Mouse (Mus musculus) liver, embryonic 18 days (tissue): Measurements from ENCODE around the gene Vmn2r6. TPM values are rescaled to one million over a fixed set of nuclear protein-coding genes. Genes with fewer than 3 reads are reported as not detected.

Source experiments
- polyA plus RNA-seq: library from polyadenylated mRNA; depleted of rRNA; stranded (reverse); fragments of >200 nt; gene quantifications from 2 replicates; pipeline ENCODE4 v1.2.3, GENCODE M21; 2012; rRNA removed

Gene Vmn2r6
- not detected in 2 replicates for polyA plus RNA-seq

GRCm38 (mm10) chr3:64565730-64566129 is at the start of gene Vmn2r6:
Gene Vmn2r6, minus strand, starts transcription at chr3:64565830.

GRCm38 (mm10) chr3:64509742-64510141 is 55.9 kb downstream of the Vmn2r6 start, which contains the start of gene Vmn2r5:
Gene Vmn2r5, minus strand, starts transcription at chr3:64509842.

Other genes starting within 250 kb of the Vmn2r6 start
- gene Vmn2r4, start 150.5 kb downstream of the Vmn2r6 start, polyA plus RNA-seq = not detected in 2 replicates
- not detected in 2 replicates for gene Vmn2r5, start 56.0 kb downstream of the Vmn2r6 start, polyA plus RNA-seq